Mouse (Mus musculus) stomach, embryonic 15.5 days (tissue): ENCODE measurements around the gene Alg12. TPM values are rescaled to one million over a fixed set of nuclear protein-coding genes. Genes with fewer than 3 reads are reported as not detected.

ENCODE experiments used
- ATAC-seq: fragments of 200-750 bp; cut with Nextera tagmentation; 2 replicates; pipeline ENCODE4 v1.8.0; 2017; ENCODE audit warnings: low read depth, moderate number of reproducible peaks, moderate TSS enrichment; ENCODE audit not compliant: insufficient read depth, low FRiP score
- H3K27ac ChIP-seq: fragments of 300-500 bp; sonication (generic); 2 replicates; pipeline ENCODE4 v1.5.1; 2015; ENCODE audit warnings: mild to moderate bottlenecking, inconsistent platforms
- H3K27me3 ChIP-seq: fragments of 300-500 bp; sonication (generic); replicated peaks from 2 replicates; pipeline ENCODE4 v1.6.1; 2015; ENCODE audit warnings: inconsistent platforms
- H3K36me3 ChIP-seq: fragments of 300-500 bp; sonication (generic); 2 replicates; pipeline ENCODE4 v1.6.1; 2015; ENCODE audit warnings: inconsistent platforms
- H3K4me1 ChIP-seq: fragments of 300-500 bp; sonication (generic); 2 replicates; pipeline ENCODE4 v1.6.1; 2015; ENCODE audit warnings: inconsistent platforms
- H3K4me2 ChIP-seq: fragments of 300-500 bp; sonication (generic); 2 replicates; pipeline ENCODE4 v1.6.1; 2015; ENCODE audit warnings: mild to moderate bottlenecking, inconsistent platforms
- H3K4me3 ChIP-seq: fragments of 300-500 bp; sonication (generic); replicated peaks from 2 replicates; pipeline ENCODE4 v1.5.1; 2015; ENCODE audit warnings: inconsistent platforms
- H3K9ac ChIP-seq: fragments of 300-500 bp; sonication (generic); 2 replicates; pipeline ENCODE4 v1.6.1; 2015; ENCODE audit warnings: inconsistent platforms
- H3K9me3 ChIP-seq: fragments of 300-500 bp; sonication (generic); 2 replicates; pipeline ENCODE4 v1.6.1; 2016; ENCODE audit warnings: inconsistent platforms
- WGBS: fragments of 180-500 bp; shearing (Covaris S2); methylation state at CpG from one replicate; pipeline ENCODE4 v1.1.7; 2015; 5-methylcytosine and 5-hydroxymethylcytosine counted together
- polyA plus RNA-seq: library from polyadenylated mRNA; unstranded; fragments of >200 nt; fragmentation: Nextera tagmentation; extraction: Ambion mirVana; gene quantifications from 2 replicates; pipeline ENCODE4 v1.2.1, GENCODE M21; 2015

The Alg12 gene
- polyA plus RNA-seq, 1 experiment from 2014 or later: 11.6 TPM

- Histone ChIP-seq H3K9me3 (no peaks in the 10 kb centered on the region), H3K4me3 (peak within 1 kb of the TSS; percentile 78), H3K36me3 (peaks cover 22% of the 10 kb centered on the region), H3K4me2 (peak within 1 kb of the TSS; percentile 86), H3K9ac (peak within 1 kb of the TSS; percentile 69), H3K4me1 (peaks cover 34% of the 10 kb centered on the region), H3K27me3 (no peaks in the 10 kb centered on the region), H3K27ac (peak within 1 kb of the TSS; percentile 97)
- WGBS: under 1% methylated on average over 107 of the region's 107 CpGs
- peak; percentile 83 for ATAC-seq
Measured at GRCm38 (mm10) chr15:88861772-88862622, 42.9 kb upstream of the Alg12 start, which contains the start of gene Pim3. Pim3 (plus strand) TSS chr15:88862186.

- Histone ChIP-seq H3K4me3 (no peak overlapping the region), H3K27ac (peak overlapping the region; percentile 97; the same call in 1 of the 2 replicates), H3K9me3 (no peaks in the 10 kb centered on the region), H3K27me3 (no peaks in the 10 kb centered on the region), H3K36me3 (peaks cover 10% of the 10 kb centered on the region), H3K4me2 (no peak overlapping the region), H3K9ac (no peak overlapping the region), H3K4me1 (peaks cover 24% of the 10 kb centered on the region)
- no peak for ATAC-seq
- WGBS: 90% methylated on average over 3 of the region's 3 CpGs
Measured at GRCm38 (mm10) chr15:88860781-88861180, 41.7 kb upstream of the Alg12 start.

GRCm38 (mm10) chr15:88859206-88859970, 40.3 kb upstream of the Alg12 start:
- 65% methylated on average over 8 of the region's 8 CpGs for WGBS
- Histone ChIP-seq H3K9me3 (no peaks in the 10 kb centered on the region), H3K4me3 (no peak overlapping the region), H3K27me3 (no peaks in the 10 kb centered on the region), H3K4me2 (no peak overlapping the region), H3K27ac (no peak overlapping the region), H3K36me3 (no peaks in the 10 kb centered on the region), H3K9ac (no peak overlapping the region), H3K4me1 (peaks cover 27% of the 10 kb centered on the region)
- ATAC-seq: no peak

DNA sequence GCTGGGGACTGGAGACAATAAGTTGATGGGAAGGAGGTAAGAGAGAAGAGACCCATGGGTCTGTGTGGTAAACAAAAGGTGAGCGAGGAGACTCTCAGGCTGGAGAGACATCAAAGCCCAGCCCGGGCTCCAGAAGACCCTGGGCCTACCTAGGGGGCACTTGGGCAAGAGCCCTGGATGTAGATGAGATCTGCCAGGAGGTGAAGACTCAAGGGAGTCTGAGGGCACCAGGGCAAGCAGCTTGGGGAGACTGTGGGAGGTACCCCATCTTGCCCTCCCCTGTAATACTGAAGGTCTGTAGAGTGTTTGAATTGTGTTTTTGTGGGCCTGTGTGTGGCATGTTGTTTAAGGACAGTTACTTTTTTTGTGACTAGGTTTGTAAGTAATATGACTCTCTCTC, 39.6 kb upstream of the Alg12 start:
- H3K36me3 ChIP-seq: no peaks in the 10 kb centered on the region
- peaks cover 25% of the 10 kb centered on the region for H3K4me1 ChIP-seq
- H3K27me3 ChIP-seq: no peaks in the 10 kb centered on the region
- no peak for ATAC-seq
- peak overlapping the region; percentile 40; the same call in 1 of the 2 replicates for H3K27ac ChIP-seq
- H3K9me3 ChIP-seq: no peaks in the 10 kb centered on the region
- 67% methylated on average over 2 of the region's 2 CpGs for WGBS
- no peak overlapping the region for H3K9ac ChIP-seq
- H3K4me3 ChIP-seq: no peak overlapping the region
- no peak overlapping the region for H3K4me2 ChIP-seq

DNA sequence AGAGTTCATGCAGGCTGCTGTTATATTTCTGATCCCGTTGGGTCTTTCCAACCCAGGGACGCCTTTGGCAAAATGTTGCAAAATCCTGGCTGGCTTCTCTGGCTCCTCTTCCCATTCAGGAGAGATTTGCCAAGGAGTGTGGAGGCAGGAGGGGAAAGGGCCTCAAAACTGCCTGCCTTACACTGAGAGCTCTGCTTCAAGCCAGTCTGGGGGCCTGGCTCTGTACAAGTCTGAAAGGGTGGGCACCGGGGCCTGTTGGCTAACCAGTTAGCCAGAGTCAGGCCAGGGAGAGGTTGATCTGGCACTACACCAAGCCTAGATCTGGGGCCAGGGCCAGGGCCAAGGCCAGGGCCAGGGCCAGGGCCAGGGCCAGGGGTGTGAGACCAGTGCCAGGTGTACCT, 39.0 kb upstream of the Alg12 start:
- Histone ChIP-seq H3K27ac (no peak overlapping the region), H3K4me1 (peaks cover 25% of the 10 kb centered on the region), H3K9me3 (no peaks in the 10 kb centered on the region), H3K36me3 (no peaks in the 10 kb centered on the region), H3K4me2 (no peak overlapping the region), H3K4me3 (no peak overlapping the region), H3K9ac (no peak overlapping the region), H3K27me3 (no peaks in the 10 kb centered on the region)
- WGBS: 88% methylated on average over 3 of the region's 3 CpGs
- no peak for ATAC-seq

GRCm38 (mm10) chr15:88857361-88857760, 38.2 kb upstream of the Alg12 start:
- no peak for ATAC-seq
- Histone ChIP-seq H3K4me2 (no peak overlapping the region), H3K4me3 (no peak overlapping the region), H3K27me3 (no peaks in the 10 kb centered on the region), H3K9me3 (no peaks in the 10 kb centered on the region), H3K36me3 (no peaks in the 10 kb centered on the region), H3K9ac (no peak overlapping the region), H3K27ac (no peak overlapping the region), H3K4me1 (peaks cover 33% of the 10 kb centered on the region)
- WGBS: 92% methylated on average over 7 of the region's 7 CpGs

DNA sequence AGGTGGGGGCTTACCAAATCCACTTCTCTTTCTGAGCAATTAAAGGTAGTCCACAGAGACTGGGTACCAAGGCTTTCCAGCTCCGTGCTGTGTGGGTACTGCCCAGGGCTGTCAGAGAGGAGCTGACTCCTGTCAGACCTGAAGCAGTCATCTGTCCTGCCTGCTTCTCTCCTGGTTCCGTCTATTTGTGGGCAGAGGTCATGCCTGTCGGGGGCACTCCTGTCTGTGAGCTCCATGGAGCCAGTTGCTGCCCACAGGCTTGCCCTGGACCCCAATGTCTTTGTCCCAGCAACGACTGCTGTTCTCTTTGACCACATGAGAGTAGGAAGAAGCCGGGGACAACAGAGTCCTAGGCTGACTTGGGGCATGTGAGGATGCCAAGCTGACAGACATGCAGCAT, 37.5 kb upstream of the Alg12 start:
- WGBS: 79% methylated on average over 5 of the region's 5 CpGs
- H3K27ac ChIP-seq: no peak overlapping the region
- no peaks in the 10 kb centered on the region for H3K27me3 ChIP-seq
- no peak for ATAC-seq
- no peak overlapping the region for H3K4me3 ChIP-seq
- H3K4me2 ChIP-seq: no peak overlapping the region
- H3K36me3 ChIP-seq: no peaks in the 10 kb centered on the region
- H3K9ac ChIP-seq: no peak overlapping the region
- H3K9me3 ChIP-seq: no peaks in the 10 kb centered on the region
- H3K4me1 ChIP-seq: peaks cover 34% of the 10 kb centered on the region

DNA sequence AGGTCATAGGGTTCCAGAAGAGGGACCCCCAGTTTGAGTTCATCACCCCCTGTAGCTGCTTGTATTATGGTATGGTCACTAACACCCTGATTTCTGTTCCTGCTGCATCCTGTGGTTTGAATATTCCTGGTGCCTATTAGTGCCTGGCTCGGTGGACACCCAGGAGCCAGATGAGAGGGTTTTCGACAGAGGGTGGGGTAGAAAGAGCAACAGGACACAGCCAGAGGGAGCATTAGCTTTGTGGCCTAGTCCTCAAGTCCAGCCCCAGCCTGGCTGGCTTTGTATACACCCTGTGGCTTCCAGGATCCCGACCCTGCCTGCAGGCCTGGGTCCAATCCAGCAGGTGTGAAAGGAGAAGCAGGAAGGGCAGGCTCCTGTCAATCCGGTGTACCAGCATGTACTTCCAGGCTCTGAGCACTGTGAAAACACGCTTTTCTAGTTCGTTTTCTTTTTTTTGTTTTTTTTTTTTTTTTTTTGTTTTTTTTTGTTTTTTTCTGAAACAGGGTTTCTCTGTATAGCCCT, 36.8 kb upstream of the Alg12 start:
- H3K36me3 ChIP-seq: no peaks in the 10 kb centered on the region
- no peak overlapping the region for H3K4me2 ChIP-seq
- H3K9me3 ChIP-seq: no peaks in the 10 kb centered on the region
- H3K27me3 ChIP-seq: no peaks in the 10 kb centered on the region
- H3K4me3 ChIP-seq: no peak overlapping the region
- no peak overlapping the region for H3K9ac ChIP-seq
- H3K27ac ChIP-seq: no peak overlapping the region
- WGBS: 68% methylated on average over 6 of the region's 6 CpGs
- H3K4me1 ChIP-seq: peaks cover 33% of the 10 kb centered on the region
- ATAC-seq: no peak

DNA sequence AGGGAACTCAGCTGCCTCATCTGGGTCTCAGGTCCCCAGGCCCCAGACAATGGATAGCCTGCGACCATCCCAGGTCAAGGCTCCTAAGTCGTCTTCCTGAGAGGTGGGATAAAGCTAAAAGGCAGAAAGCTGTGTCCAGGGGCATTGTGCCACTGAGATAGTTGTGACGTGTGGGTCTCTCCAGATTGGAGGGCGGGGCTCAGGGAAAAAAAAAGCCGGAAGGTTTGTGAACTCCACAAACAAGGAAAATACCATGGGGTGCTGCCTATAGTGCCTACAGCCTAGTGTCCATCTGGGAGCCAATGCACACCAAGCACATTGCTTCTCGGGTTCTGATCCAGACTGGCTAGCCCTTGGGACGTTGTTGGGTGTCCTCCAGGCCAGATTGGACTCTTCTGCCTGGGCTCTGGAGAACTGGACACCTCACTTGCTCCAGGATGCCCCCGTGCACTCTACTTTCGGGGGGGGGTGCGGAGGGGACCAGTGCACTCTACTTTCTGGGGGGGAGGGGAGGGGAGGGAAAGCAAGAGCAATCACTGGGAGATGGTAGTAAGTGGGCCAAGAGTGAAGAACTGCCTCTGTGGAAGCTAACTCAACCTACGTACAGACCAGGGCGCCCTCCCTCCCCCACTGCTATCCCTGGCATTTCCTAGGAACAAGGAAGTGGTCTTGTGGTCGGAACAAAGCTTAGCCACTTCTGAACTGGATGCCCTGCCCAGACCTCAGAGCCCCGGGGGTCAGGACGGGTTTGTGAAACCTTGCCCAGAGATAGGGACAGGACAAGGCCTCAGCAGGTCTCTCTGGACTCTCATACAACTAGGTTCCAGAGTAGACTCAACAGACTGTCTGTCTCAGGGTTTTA, 36.1 kb upstream of the Alg12 start:
- no peaks in the 10 kb centered on the region for H3K9me3 ChIP-seq
- no peak overlapping the region for H3K4me2 ChIP-seq
- no peak overlapping the region for H3K9ac ChIP-seq
- peaks cover 40% of the 10 kb centered on the region for H3K4me1 ChIP-seq
- H3K27ac ChIP-seq: peak overlapping the region; percentile 51; the same call in 1 of the 2 replicates
- no peak overlapping the region for H3K4me3 ChIP-seq
- no peak for ATAC-seq
- WGBS: 70% methylated on average over 15 of the region's 15 CpGs
- no peaks in the 10 kb centered on the region for H3K36me3 ChIP-seq
- H3K27me3 ChIP-seq: no peaks in the 10 kb centered on the region

DNA sequence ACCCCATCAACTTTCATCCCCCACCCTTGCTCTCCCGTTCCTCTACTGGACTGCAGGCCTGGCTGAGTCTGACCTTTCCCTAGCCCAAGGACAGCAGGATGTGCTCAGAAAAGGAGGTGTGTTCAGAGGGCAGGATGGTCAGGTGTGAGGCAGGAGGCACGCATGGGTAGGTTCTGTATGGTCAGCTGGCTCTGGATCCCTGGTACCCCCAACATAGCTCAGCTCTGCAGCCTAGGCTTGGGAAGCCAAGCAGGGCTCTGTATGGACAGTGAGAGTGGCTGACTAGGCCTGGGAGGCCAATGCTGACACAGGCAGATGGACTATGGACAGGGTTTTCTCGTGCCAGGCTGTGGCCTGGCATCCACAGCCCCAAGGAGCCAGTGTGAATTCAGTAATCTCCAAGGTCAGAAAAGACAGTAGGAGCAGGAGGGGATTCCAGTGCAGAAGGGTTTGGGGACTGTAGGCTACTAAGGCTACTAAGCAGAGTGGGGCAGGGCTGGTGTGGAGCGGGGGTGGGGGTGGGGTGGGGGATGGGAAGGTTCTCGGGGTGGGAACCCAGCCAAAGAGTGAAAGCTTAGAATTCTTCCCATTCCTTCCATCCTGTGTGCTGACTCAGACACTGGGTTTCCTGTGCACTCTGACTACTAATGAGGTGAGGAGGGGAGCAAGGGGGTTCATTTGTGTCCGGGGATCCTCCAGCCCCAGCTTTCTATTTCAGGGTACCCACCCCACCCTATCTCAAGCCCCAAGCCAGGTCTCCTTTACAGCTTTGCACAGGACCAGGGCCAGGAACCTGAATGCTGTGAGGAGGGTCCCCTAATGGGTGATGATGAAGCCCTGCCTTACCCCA, 35.2 kb upstream of the Alg12 start:
- H3K9ac ChIP-seq: no peak overlapping the region
- peaks cover 44% of the 10 kb centered on the region for H3K4me1 ChIP-seq
- H3K9me3 ChIP-seq: no peaks in the 10 kb centered on the region
- H3K27me3 ChIP-seq: no peaks in the 10 kb centered on the region
- H3K4me3 ChIP-seq: no peak overlapping the region
- WGBS: 41% methylated on average over 6 of the region's 6 CpGs
- H3K27ac ChIP-seq: peak overlapping the region; percentile 59; the same call in 1 of the 2 replicates
- no peaks in the 10 kb centered on the region for H3K36me3 ChIP-seq
- ATAC-seq: no peak
- H3K4me2 ChIP-seq: no peak overlapping the region

DNA sequence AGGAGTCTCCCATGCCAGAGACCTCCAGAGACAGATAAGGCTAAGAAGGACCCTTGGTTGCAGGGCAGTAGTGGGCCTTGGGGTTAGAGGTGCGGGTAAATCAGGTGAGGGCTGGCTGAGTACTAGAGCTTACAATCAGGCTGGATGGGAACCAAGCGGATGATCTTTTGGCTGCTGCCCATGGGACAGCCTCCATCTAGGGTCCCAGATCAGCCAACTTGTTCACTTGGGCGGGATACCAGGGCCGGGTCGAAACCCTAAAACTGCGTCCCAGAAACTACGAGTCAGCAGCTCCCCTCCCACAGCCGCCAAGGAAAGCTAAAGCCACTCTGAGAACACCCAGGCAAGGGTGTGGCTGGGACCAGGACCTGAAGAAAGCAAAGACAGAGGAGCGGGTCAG, 34.0 kb upstream of the Alg12 start:
- Histone ChIP-seq H3K27ac (peak overlapping the region; percentile 80), H3K4me3 (no peak overlapping the region), H3K9me3 (no peaks in the 10 kb centered on the region), H3K27me3 (no peaks in the 10 kb centered on the region), H3K4me2 (no peak overlapping the region), H3K9ac (no peak overlapping the region), H3K4me1 (peaks cover 44% of the 10 kb centered on the region), H3K36me3 (no peaks in the 10 kb centered on the region)
- ATAC-seq: no peak
- WGBS: 79% methylated on average over 9 of the region's 9 CpGs
